ENCODE assay signal across 8 mouse cellular contexts in genomic region chr13:21913854-21914253, GRCm38 (mm10). TPM values are rescaled to one million over a fixed set of nuclear protein-coding genes. Genes with fewer than 3 reads are reported as not detected.
A peak's percentile ranks its signal among the peaks of the same experiment; 100 is the strongest.
DNase-seq lines count a peak whose midpoint lies in the region; ATAC-seq and TF ChIP-seq lines count a peak whose summit lies in the region.

No protein-coding gene starts in this region.

- WGBS in forebrain, embryonic 10.5 days = 2% methylated on average over 8 of the region's 8 CpGs
- 13% methylated on average over 8 of the region's 8 CpGs for WGBS in forebrain, embryonic 15.5 days
- WGBS in lung, postnatal 0 days = 25% methylated on average over 8 of the region's 8 CpGs
- WGBS in hindbrain, embryonic 15.5 days = 12% methylated on average over 8 of the region's 8 CpGs
- WGBS in stomach, embryonic 14.5 days = 23% methylated on average over 8 of the region's 8 CpGs

- H3K4me3 ChIP-seq in forebrain, embryonic 10.5 days = peak overlapping the region; percentile 53
- no peak overlapping the region for H3K4me3 ChIP-seq in forebrain, embryonic 15.5 days
- no peak overlapping the region for H3K4me3 ChIP-seq in lung, postnatal 0 days (ENCODE audit: low read depth, low read length)
- no peak overlapping the region for H3K4me3 ChIP-seq in hindbrain, embryonic 15.5 days
- H3K4me3 ChIP-seq in stomach, embryonic 14.5 days (ENCODE audit: low read depth, low read length) = peak overlapping the region; percentile 0; the same call in 1 of the 2 replicates

- peaks cover 54% of the 10 kb centered on the region for H3K4me1 ChIP-seq in forebrain, embryonic 10.5 days
- H3K4me1 ChIP-seq in forebrain, embryonic 15.5 days = peaks cover 9% of the 10 kb centered on the region; the same call in 1 of the 2 replicates
- H3K4me1 ChIP-seq in lung, postnatal 0 days (ENCODE audit: insufficient read depth, low read depth, low read length) = no peaks in the 10 kb centered on the region; the same call in 1 of the 2 replicates
- H3K4me1 ChIP-seq in hindbrain, embryonic 15.5 days (replicated peaks) = peaks cover 11% of the 10 kb centered on the region
- H3K4me1 ChIP-seq in stomach, embryonic 14.5 days (ENCODE audit: control insufficient read depth, insufficient read depth, low read length) = peaks cover 4% of the 10 kb centered on the region; the same call in 1 of the 2 replicates

- TF ChIP-seq CTCF in lung, postnatal 0 days (IDR thresholded peaks at IDR 0.05) = no peak

- no peak for ATAC-seq in forebrain, embryonic 15.5 days (replicated peaks)
- peak; percentile 32; the same call in 1 of the 2 replicates for ATAC-seq in lung, postnatal 0 days
- ATAC-seq in hindbrain, embryonic 15.5 days (ENCODE audit: low FRiP score, low read depth) = no peak
- ATAC-seq in stomach, embryonic 14.5 days (ENCODE audit: insufficient number of reproducible peaks, insufficient read depth, low FRiP score, low read depth) = no peak
- ATAC-seq in cerebellum, adult (ENCODE audit: insufficient number of reproducible peaks, low FRiP score, low TSS enrichment) = no peak

- 0 out of 2 replicates have a peak overlapping the region, but pooled peaks have one; percentile 44 for H3K27ac ChIP-seq in forebrain, embryonic 10.5 days
- no peak overlapping the region for H3K27ac ChIP-seq in forebrain, embryonic 15.5 days (replicated peaks)
- no peak overlapping the region for H3K27ac ChIP-seq in lung, postnatal 0 days (ENCODE audit: low read length)
- H3K27ac ChIP-seq in hindbrain, embryonic 15.5 days (replicated peaks) = no peak overlapping the region
- no peak overlapping the region for H3K27ac ChIP-seq in stomach, embryonic 14.5 days (ENCODE audit: low read length)

- no peaks in the 10 kb centered on the region for H3K9me3 ChIP-seq in forebrain, embryonic 10.5 days
- H3K9me3 ChIP-seq in forebrain, embryonic 15.5 days = no peaks in the 10 kb centered on the region
- no peaks in the 10 kb centered on the region for H3K9me3 ChIP-seq in lung, postnatal 0 days (ENCODE audit: low read length)
- no peaks in the 10 kb centered on the region for H3K9me3 ChIP-seq in hindbrain, embryonic 15.5 days
- H3K9me3 ChIP-seq in stomach, embryonic 14.5 days (ENCODE audit: control insufficient read depth, low read depth, low read length) = no peaks in the 10 kb centered on the region

- TF ChIP-seq EP300 in lung, postnatal 0 days (IDR thresholded peaks at IDR 0.05) = no peak

- DNase-seq in forebrain, embryonic 10.5 days (ENCODE audit: extremely low spot score, low spot score) = no peak
- DNase-seq in lung, postnatal 0 days (ENCODE audit: low spot score) = no peak
- DNase-seq in lung, postnatal 10 days = no peak
- DNase-seq in frontal cortex, postnatal 10 days (ENCODE audit: low spot score in 2 of 2) = no peak

- H3K9ac ChIP-seq in forebrain, embryonic 15.5 days (replicated peaks) = no peak overlapping the region
- no peak overlapping the region for H3K9ac ChIP-seq in lung, postnatal 0 days (replicated peaks; ENCODE audit: low read depth)
- no peak overlapping the region for H3K9ac ChIP-seq in hindbrain, embryonic 15.5 days
- H3K9ac ChIP-seq in stomach, embryonic 14.5 days (replicated peaks; ENCODE audit: low read depth, low read length) = no peak overlapping the region

- H3K4me2 ChIP-seq in forebrain, embryonic 15.5 days (replicated peaks) = no peak overlapping the region
- H3K4me2 ChIP-seq in lung, postnatal 0 days (replicated peaks; ENCODE audit: low read depth, low read length) = peak overlapping the region; percentile 14; the same call in 1 of the 2 replicates
- peak overlapping the region; percentile 23; the same call in 1 of the 2 replicates for H3K4me2 ChIP-seq in hindbrain, embryonic 15.5 days
- 0 out of 2 replicates have a peak overlapping the region, but pooled peaks have one; percentile 17 for H3K4me2 ChIP-seq in stomach, embryonic 14.5 days (replicated peaks; ENCODE audit: low read depth, low read length)

- no peaks in the 10 kb centered on the region for H3K36me3 ChIP-seq in forebrain, embryonic 10.5 days (replicated peaks)
- H3K36me3 ChIP-seq in forebrain, embryonic 15.5 days = no peaks in the 10 kb centered on the region
- H3K36me3 ChIP-seq in lung, postnatal 0 days (ENCODE audit: insufficient read depth, low read length) = no peaks in the 10 kb centered on the region
- no peaks in the 10 kb centered on the region for H3K36me3 ChIP-seq in hindbrain, embryonic 15.5 days
- H3K36me3 ChIP-seq in stomach, embryonic 14.5 days (ENCODE audit: control insufficient read depth, insufficient read depth, low read length) = no peaks in the 10 kb centered on the region

- H3K27me3 ChIP-seq in forebrain, embryonic 10.5 days (ENCODE audit: poor library complexity, severe bottlenecking) = peaks cover 12% of the 10 kb centered on the region; the same call in 1 of the 2 replicates
- peaks cover 49% of the 10 kb centered on the region for H3K27me3 ChIP-seq in forebrain, embryonic 15.5 days
- 0 out of 2 replicates have a peak, but pooled peaks cover 9% of the 10 kb centered on the region for H3K27me3 ChIP-seq in lung, postnatal 0 days (replicated peaks; ENCODE audit: insufficient read depth, low read length)
- H3K27me3 ChIP-seq in hindbrain, embryonic 15.5 days = peaks cover 53% of the 10 kb centered on the region
- H3K27me3 ChIP-seq in stomach, embryonic 14.5 days (ENCODE audit: control insufficient read depth, insufficient read depth, low read length) = no peaks in the 10 kb centered on the region

RNA-seq across cellular contexts. Expression of gene Zfp184, which starts 31.0 kb away (rescaled TPM):
- 24.3 and 26.8 TPM in 2 replicates for polyA plus RNA-seq in forebrain, embryonic 10.5 days (2016; fragmentation: Nextera tagmentation; extraction: Ambion mirVana)
- polyA plus RNA-seq in forebrain, embryonic 15.5 days (2015; fragmentation: Nextera tagmentation; extraction: Ambion mirVana) = 23.6 and 24.7 TPM in 2 replicates
- polyA plus RNA-seq in lung, postnatal 0 days (2015; fragmentation: Nextera tagmentation; extraction: Ambion mirVana) = 2.5 and 3.4 TPM in 2 replicates
- polyA plus RNA-seq in hindbrain, embryonic 15.5 days (2015; fragmentation: Nextera tagmentation; extraction: Ambion mirVana) = 11.7 and 12.3 TPM in 2 replicates
- polyA plus RNA-seq in stomach, embryonic 14.5 days (2014; fragmentation: Nextera tagmentation; extraction: Ambion mirVana) = 16.5 and 16.8 TPM in 2 replicates

Comparison
In these comparisons a context has a peak if more than half of its experiments do, and no peak if none do; other contexts are left out.
1. H3K4me3 ChIP-seq: peak in forebrain, embryonic 10.5 days (single experiment) and stomach, embryonic 14.5 days (single experiment); none in forebrain, embryonic 15.5 days (single experiment), lung, postnatal 0 days (single experiment) and hindbrain, embryonic 15.5 days (single experiment).